Mouse (Mus musculus) small intestine, adult 2 months (tissue): ENCODE data around the gene Itga9.

ENCODE experiments used
- CTCF ChIP-seq: fragments of 200-500 bp; IDR thresholded peaks from 2 replicates; pipeline ENCODE4 v1.5.1; 2012; ENCODE audit warnings: low read depth, mild to moderate bottlenecking, control low read depth, inconsistent platforms, low read length, moderate library complexity, mixed read lengths; ENCODE audit not compliant: insufficient replicate concordance, insufficient read length; ENCODE audit errors: extremely low read depth
- POLR2A ChIP-seq: fragments of 200-500 bp; IDR thresholded peaks from 2 replicates; pipeline ENCODE4 v1.6.1; 2012; ENCODE audit warnings: low read depth, mild to moderate bottlenecking, control low read depth, inconsistent platforms, low read length, moderate library complexity

DNA sequence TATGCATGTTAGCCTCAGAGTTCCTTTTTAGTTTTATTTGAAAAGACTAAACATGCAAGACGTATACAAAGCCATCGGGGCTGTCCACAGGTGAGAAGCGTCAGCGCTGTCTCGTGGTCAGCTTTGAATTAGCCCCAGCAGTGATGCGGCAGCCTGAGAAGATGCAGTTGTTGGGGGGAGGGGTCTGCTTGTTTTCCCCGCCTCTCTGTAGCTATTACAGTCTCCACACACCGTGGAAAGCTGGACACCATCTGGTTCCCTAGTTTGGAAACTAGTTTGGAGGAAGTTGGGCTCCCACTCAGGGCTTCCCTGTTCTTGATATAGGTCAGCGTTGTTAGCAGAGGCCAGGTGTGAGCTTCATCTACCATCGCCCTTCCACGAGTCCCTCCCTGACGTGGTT is 266.5 kb downstream of the Itga9 start:
- TF ChIP-seq POLR2A (no peak), CTCF (no peak)
